Mouse (Mus musculus) CH12.LX (cell line): ENCODE measurements around the gene Clba1. TPM values are rescaled to one million over a fixed set of nuclear protein-coding genes. Genes with fewer than 3 reads are reported as not detected.

Source experiments
- DNase-seq: peaks from one replicate; pipeline ENCODE4 v3.0.0-alpha.2; 2013; ENCODE audit errors: extremely low read depth
- H3K27ac ChIP-seq: 2 replicates; pipeline ENCODE4 v1.5.1; 2012; ENCODE audit warnings: low read depth, mild to moderate bottlenecking, control low read depth, moderate library complexity; ENCODE audit not compliant: insufficient read depth
- H3K27me3 ChIP-seq: replicated peaks from 2 replicates; pipeline ENCODE3; 2012; ENCODE audit warnings: inconsistent platforms
- H3K36me3 ChIP-seq, 2 experiments: replicated peaks in 1 of 2; 2 replicates each; pipeline versions ENCODE3 to v1.6.1; 2012; ENCODE audit warnings: inconsistent platforms in 1 of 2, low read length in 1 of 2, mild to moderate bottlenecking in 1 of 2, mixed read lengths in 1 of 2, moderate library complexity in 1 of 2; ENCODE audit not compliant: control insufficient read depth in 1 of 2, insufficient read depth in 1 of 2
- H3K4me1 ChIP-seq, 2 experiments: 2 replicates each; pipeline ENCODE4 v1.6.1; 2012; ENCODE audit warnings: inconsistent platforms in 1 of 2, moderate library complexity in 1 of 2; ENCODE audit not compliant: insufficient read depth in 2 of 2, control insufficient read depth in 1 of 2
- H3K4me2 ChIP-seq: 2 replicates; pipeline ENCODE4 v1.6.1; 2012; ENCODE audit warnings: low read depth, mild to moderate bottlenecking, control low read depth; ENCODE audit not compliant: poor library complexity, insufficient read depth, severe bottlenecking
- H3K4me3 ChIP-seq, 3 experiments: fragments of 150-350 bp in 1 of 3; sonication (generic) in 1 of 3; replicated peaks in 1 of 3; 2 replicates each; pipeline versions ENCODE3 to v1.5.1; 2011 to 2012; ENCODE audit warnings: low read depth in 2 of 3, low read length in 2 of 3, mild to moderate bottlenecking in 2 of 3, moderate library complexity in 2 of 3, control low read depth in 1 of 3, improper control_type of control experiment in 1 of 3, inconsistent platforms in 1 of 3, mixed read lengths in 1 of 3; ENCODE audit not compliant: poor library complexity in 1 of 3
- H3K79me2 ChIP-seq: replicated peaks from 2 replicates; pipeline ENCODE4 v1.6.1; 2012; ENCODE audit warnings: mild to moderate bottlenecking, moderate library complexity; ENCODE audit not compliant: control insufficient read depth, poor library complexity, insufficient read depth, severe bottlenecking; ENCODE audit errors: extremely low read depth
- H3K9ac ChIP-seq: 2 replicates; pipeline ENCODE4 v1.6.1; 2012; ENCODE audit warnings: low read depth, mild to moderate bottlenecking, control low read depth, moderate library complexity; ENCODE audit not compliant: insufficient read depth
- H3K9me3 ChIP-seq: replicated peaks from 2 replicates; pipeline ENCODE3; 2012; ENCODE audit warnings: low read length, inconsistent platforms, mixed read lengths
- CHD1 ChIP-seq: IDR thresholded peaks from 2 replicates; pipeline ENCODE4 v1.6.1; 2012; ENCODE audit warnings: low read depth, low read length, improper control_type of control experiment, inconsistent platforms
- CHD2 ChIP-seq: IDR thresholded peaks from 2 replicates; pipeline ENCODE4 v1.6.1; 2011; ENCODE audit warnings: low read length, improper control_type of control experiment
- ELF1 ChIP-seq: IDR thresholded peaks from 2 replicates; pipeline ENCODE4 v1.6.1; 2014; ENCODE audit warnings: low read depth, mild to moderate bottlenecking, inconsistent platforms, low read length, improper control_type of control experiment
- KAT2A ChIP-seq: IDR thresholded peaks from 2 replicates; pipeline ENCODE4 v1.6.1; 2012; ENCODE audit warnings: low read length, improper control_type of control experiment, inconsistent platforms; ENCODE audit not compliant: insufficient replicate concordance
- MAFK ChIP-seq: IDR thresholded peaks from 2 replicates; pipeline ENCODE4 v1.6.1; 2011; ENCODE audit warnings: low read length, improper control_type of control experiment; ENCODE audit not compliant: insufficient replicate concordance
- MAZ ChIP-seq: IDR thresholded peaks from 2 replicates; pipeline ENCODE4 v1.6.1; 2012; ENCODE audit warnings: low read depth, mild to moderate bottlenecking, inconsistent platforms, low read length, improper control_type of control experiment, moderate library complexity
- MXI1 ChIP-seq: IDR thresholded peaks from 2 replicates; pipeline ENCODE4 v1.6.1; 2011; ENCODE audit warnings: mild to moderate bottlenecking, low read depth, low read length, improper control_type of control experiment
- NELFE ChIP-seq: IDR thresholded peaks from 2 replicates; pipeline ENCODE4 v1.6.1; 2011; ENCODE audit warnings: low read depth, low read length, improper control_type of control experiment
- NRF1 ChIP-seq: IDR thresholded peaks from 2 replicates; pipeline ENCODE4 v1.6.1; 2014; ENCODE audit warnings: low read depth, mild to moderate bottlenecking, inconsistent platforms, low read length, improper control_type of control experiment, moderate library complexity
- POLR2A ChIP-seq: IDR thresholded peaks from 2 replicates; pipeline ENCODE4 v1.6.1; 2011; ENCODE audit warnings: low read depth, mild to moderate bottlenecking, improper control_type of control experiment, low read length
- USF2 ChIP-seq: conservative IDR thresholded peaks from 2 replicates; pipeline ENCODE4 v1.6.1; 2011; ENCODE audit warnings: low read depth, low read length, improper control_type of control experiment
- ZC3H11A ChIP-seq: IDR thresholded peaks from 2 replicates; pipeline ENCODE4 v1.6.1; 2012; ENCODE audit warnings: low read depth, mild to moderate bottlenecking, inconsistent platforms, low read length, improper control_type of control experiment
- ZMIZ1 ChIP-seq: IDR thresholded peaks from 2 replicates; pipeline ENCODE4 v1.6.1; 2012; ENCODE audit warnings: low read depth, mild to moderate bottlenecking, inconsistent platforms, low read length, improper control_type of control experiment
- ZNF384 ChIP-seq: IDR thresholded peaks from 2 replicates; pipeline ENCODE4 v1.6.1; 2012; ENCODE audit warnings: low read depth, low read length, improper control_type of control experiment, inconsistent platforms
- dilution Hi-C: fragments of 300-500 bp; cut with MboI; formaldehyde crosslinking; loops from 2 replicates; pipeline ENCODE4 v1.14.3; 2020; ENCODE audit warnings: low sequenced_read_pairs; ENCODE audit not compliant: extremely low pct_unique_long_range_greater_than_20kb, extremely low pct_ligation_motif_present
- in situ Hi-C: fragments of 300-500 bp; cut with MboI; formaldehyde crosslinking; loops from 3 replicates; pipeline ENCODE4 v1.14.3; 2019; ENCODE audit warnings: low sequenced_read_pairs, low pct_ligation_motif_present, low pct_unique_long_range_greater_than_20kb, mixed read lengths
- polyA plus RNA-seq: library from polyadenylated mRNA; unstranded; fragments of >175 nt; gene quantifications from 2 replicates; pipeline ENCODE4 v1.2.1, GENCODE M21; 2012; ENCODE audit warnings: low read depth; ENCODE audit not compliant: insufficient read length
- total RNA-seq, 2 experiments: library from RNA; depleted of rRNA; stranded (reverse); fragments of 300-350 nt in 1 of 2; fragments of >200 nt in 1 of 2; gene quantifications; 2 replicates each; pipeline ENCODE4 v1.2.3; 2012 to 2014

Gene Clba1
- total and polyA plus RNA-seq, 3 experiments = 2.5 to 3.5 (median 3.5) TPM

GRCm38 (mm10) chr12:112801864-112802846, 6.6 kb upstream of the Clba1 start, which contains the start of gene Ahnak2:
TSS of gene Ahnak2 (minus strand) at chr12:112802657.
- Histone ChIP-seq H3K9ac (0 out of 2 replicates have a peak within 1 kb of the TSS, but pooled peaks have one; percentile 9), H3K4me1 (peaks cover 32 to 51% of the 10 kb centered on the region in 2 experiments), H3K4me3 (peak within 1 kb of the TSS in 1 of 3 experiments; percentile 65), H3K79me2 (no peaks in the 10 kb centered on the region), H3K27me3 (peaks cover 5% of the 10 kb centered on the region), H3K36me3 (no peaks in the 10 kb centered on the region), H3K27ac (no peak within 1 kb of the TSS), H3K9me3 (no peaks in the 10 kb centered on the region), H3K4me2 (peak within 1 kb of the TSS; percentile 17)
- no peak for DNase-seq
- peak; percentile 24; the same call in 1 of the 2 replicates for TF ChIP-seq NELFE
- no peak for TF ChIP-seq MAZ
- peak; percentile 54 for TF ChIP-seq POLR2A
- dilution Hi-C loops = no loop called here
- in situ Hi-C loops = no loop called here

- no peak for TF ChIP-seq USF2
- TF ChIP-seq MAFK = no peak
- no peak for TF ChIP-seq ZMIZ1
- TF ChIP-seq CHD2 = no peak
- no peak for TF ChIP-seq NRF1
- no peak for TF ChIP-seq ZNF384
- TF ChIP-seq ZC3H11A = no peak
- TF ChIP-seq CHD1 = no peak
- TF ChIP-seq ELF1 = no peak
- no peak for TF ChIP-seq KAT2A
- no peak for TF ChIP-seq MXI1
- in situ Hi-C loops = no loop called here
- H3K9me3 ChIP-seq = no peaks in the 10 kb centered on the region
- no peak overlapping the region for H3K27ac ChIP-seq
- no peaks in the 10 kb centered on the region for H3K79me2 ChIP-seq
- no peak overlapping the region for H3K4me3 ChIP-seq
- H3K27me3 ChIP-seq = peaks cover 6% of the 10 kb centered on the region
- dilution Hi-C loops = no loop called here
- no peaks in the 10 kb centered on the region for H3K36me3 ChIP-seq
- no peak overlapping the region for H3K4me2 ChIP-seq
- DNase-seq = no peak
- H3K4me1 ChIP-seq = peaks cover 29 to 44% of the 10 kb centered on the region in 2 experiments
- H3K9ac ChIP-seq = no peak overlapping the region
Measured at GRCm38 (mm10) chr12:112802917-112803316, 5.8 kb upstream of the Clba1 start.
